Mouse (Mus musculus): Measurements from ENCODE around the gene Klf13. TPM values are rescaled to one million over a fixed set of nuclear protein-coding genes. Genes with fewer than 3 reads are reported as not detected.

Gene Klf13
- polyA plus RNA-seq, 1 experiment from 2014 or later, result 29.0 TPM

DNA sequence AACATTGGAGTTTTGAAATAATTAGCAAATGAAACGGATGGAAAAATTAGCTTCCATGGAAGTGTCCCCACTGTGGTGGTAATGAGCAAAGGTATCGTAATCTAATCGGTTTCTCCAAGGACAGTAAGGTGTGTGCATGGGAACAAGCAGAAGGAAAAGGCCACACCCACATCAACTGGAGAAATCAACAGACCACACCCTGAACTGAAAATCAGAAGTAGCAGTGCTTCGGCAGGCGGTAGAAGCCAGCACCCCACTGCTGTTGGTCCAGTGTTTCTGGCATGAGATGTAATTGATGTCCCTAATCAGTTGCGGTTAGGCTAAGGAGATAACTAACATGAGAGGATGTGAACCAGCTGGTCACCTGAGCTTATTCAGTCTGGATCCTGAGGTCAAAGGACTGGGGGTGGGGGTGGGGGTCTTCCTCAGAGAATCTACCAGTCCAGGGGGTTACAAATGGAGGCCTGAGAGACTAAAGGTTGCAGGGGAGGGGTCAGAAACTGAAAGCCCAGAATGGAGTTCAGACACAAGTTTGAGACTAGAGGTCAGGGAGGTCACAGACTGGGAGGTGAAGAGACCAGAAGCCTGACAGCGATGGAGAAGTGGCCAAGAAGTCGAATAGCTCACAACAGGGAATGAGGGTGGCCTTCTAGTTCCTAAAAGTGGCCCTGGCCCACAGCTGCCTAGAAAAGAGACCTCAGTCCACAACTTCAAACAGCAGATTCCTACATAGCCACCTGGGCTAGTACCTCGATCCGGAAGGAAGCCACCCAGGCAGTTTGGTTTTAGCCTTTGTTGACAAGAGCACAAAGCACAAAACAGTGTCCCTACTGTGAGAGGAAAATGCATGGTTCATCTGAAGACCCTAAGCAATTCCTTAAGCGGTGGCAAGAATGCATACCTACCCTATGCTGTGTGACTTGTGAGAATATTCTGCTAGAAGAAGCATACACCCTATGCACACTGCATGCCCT, 9.1 kb upstream of the Klf13 start:
- no peak overlapping the region for H3K27ac ChIP-seq (ENCODE audit: low read depth)
- no peak overlapping the region for H3K9ac ChIP-seq
- H3K4me1 ChIP-seq (ENCODE audit: insufficient read depth), result no peaks in the 10 kb centered on the region
- H3K4me2 ChIP-seq, result no peak overlapping the region
- TF ChIP-seq CTCF (IDR thresholded peaks at IDR 0.05; ENCODE audit: low read depth), result no peak
- no peak for ATAC-seq (ENCODE audit: insufficient read depth)
- WGBS, result 49% methylated on average over 11 of the region's 11 CpGs
- no peaks in the 10 kb centered on the region for H3K36me3 ChIP-seq (ENCODE audit: insufficient read depth)
- H3K4me3 ChIP-seq (ENCODE audit: low read depth, low read length), result no peak overlapping the region
- no peak for DNase-seq
- H3K27me3 ChIP-seq (ENCODE audit: insufficient read depth, low read length), result no peaks in the 10 kb centered on the region
- no peaks in the 10 kb centered on the region for H3K9me3 ChIP-seq (ENCODE audit: low read depth, low read length)

DNA sequence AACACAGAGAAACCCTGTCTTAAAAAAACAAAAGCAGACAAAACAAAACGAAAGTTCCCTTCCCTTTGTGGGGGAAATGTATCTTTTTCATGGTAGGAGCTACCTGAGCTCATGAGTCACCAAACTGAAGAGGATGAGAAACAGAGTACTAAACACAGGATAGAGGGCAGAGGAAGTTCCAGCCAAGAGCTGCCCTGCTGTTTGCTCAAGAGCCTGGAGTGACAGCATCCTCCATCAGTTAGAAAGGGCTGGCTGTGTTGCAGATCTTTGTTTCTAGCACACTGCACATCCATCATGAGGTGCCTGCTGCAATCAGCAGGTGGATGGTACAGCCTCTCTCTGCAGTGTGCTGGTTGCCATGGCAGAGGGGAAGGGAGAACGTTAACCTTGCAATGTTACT, 5.2 kb upstream of the Klf13 start:
- no peak for ATAC-seq (ENCODE audit: insufficient read depth)
- DNase-seq, result no peak
- 35% methylated on average over 2 of the region's 2 CpGs for WGBS
- H3K36me3 ChIP-seq (ENCODE audit: insufficient read depth), result no peaks in the 10 kb centered on the region
- no peak overlapping the region for H3K9ac ChIP-seq
- no peaks in the 10 kb centered on the region for H3K27me3 ChIP-seq (ENCODE audit: insufficient read depth, low read length)
- no peak overlapping the region for H3K27ac ChIP-seq (ENCODE audit: low read depth)
- TF ChIP-seq CTCF (IDR thresholded peaks at IDR 0.05; ENCODE audit: low read depth), result no peak
- H3K4me2 ChIP-seq, result no peak overlapping the region
- H3K9me3 ChIP-seq (ENCODE audit: low read depth, low read length), result no peaks in the 10 kb centered on the region
- no peaks in the 10 kb centered on the region for H3K4me1 ChIP-seq (ENCODE audit: insufficient read depth)
- no peak overlapping the region for H3K4me3 ChIP-seq (ENCODE audit: low read depth, low read length)

DNA sequence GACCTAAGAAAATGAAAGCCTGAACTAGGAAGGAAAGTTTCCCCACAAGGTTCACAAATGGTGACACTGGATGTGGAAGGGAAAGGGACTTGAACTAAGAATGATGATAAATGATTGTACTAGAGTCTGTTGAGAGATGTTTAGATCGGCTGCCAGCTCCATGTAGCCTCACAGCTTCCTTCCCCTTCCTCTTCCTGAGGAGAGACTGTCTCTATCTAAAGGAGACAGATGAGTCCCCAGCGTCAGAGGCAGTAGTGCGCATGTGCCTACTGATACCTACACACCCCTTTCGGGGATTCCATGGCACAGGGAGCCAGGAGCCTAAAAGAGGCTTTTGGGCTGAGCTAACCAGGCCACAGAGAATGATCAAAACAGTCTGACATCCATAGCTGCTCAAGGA, 2.8 kb upstream of the Klf13 start:
- WGBS, result 55% methylated on average over 4 of the region's 4 CpGs
- H3K36me3 ChIP-seq (ENCODE audit: insufficient read depth), result no peaks in the 10 kb centered on the region
- no peaks in the 10 kb centered on the region for H3K4me1 ChIP-seq (ENCODE audit: insufficient read depth)
- no peak overlapping the region for H3K27ac ChIP-seq (ENCODE audit: low read depth)
- no peak overlapping the region for H3K4me3 ChIP-seq (ENCODE audit: low read depth, low read length)
- DNase-seq (peak; percentile 37), ATAC-seq (ENCODE audit: insufficient read depth) (no peak)
- TF ChIP-seq CTCF (IDR thresholded peaks at IDR 0.05; ENCODE audit: low read depth), result no peak
- H3K4me2 ChIP-seq, result no peak overlapping the region
- no peaks in the 10 kb centered on the region for H3K9me3 ChIP-seq (ENCODE audit: low read depth, low read length)
- H3K27me3 ChIP-seq (ENCODE audit: insufficient read depth, low read length), result no peaks in the 10 kb centered on the region
- H3K9ac ChIP-seq, result no peak overlapping the region

DNA sequence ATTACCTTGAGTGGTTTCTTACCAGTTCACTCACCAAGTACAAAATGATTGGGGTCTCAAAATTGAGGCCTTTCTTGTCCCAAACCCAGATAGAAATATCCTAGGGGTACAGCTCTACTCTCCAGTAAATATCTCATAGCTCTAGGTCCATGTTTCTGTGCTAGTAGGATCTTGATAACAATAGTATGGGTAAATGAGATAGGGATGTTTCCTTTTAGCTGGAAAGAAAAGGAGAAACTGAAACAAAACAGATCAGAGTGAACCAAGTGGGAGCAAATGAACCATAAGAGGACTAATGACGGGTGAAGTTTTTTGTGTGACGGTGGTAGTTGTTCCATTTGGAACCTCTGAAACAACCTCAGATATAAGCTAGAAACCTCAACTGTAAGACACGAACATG, 2.3 kb upstream of the Klf13 start:
- no peak overlapping the region for H3K9ac ChIP-seq
- 83% methylated on average over 3 of the region's 3 CpGs for WGBS
- H3K4me3 ChIP-seq (ENCODE audit: low read depth, low read length), result no peak overlapping the region
- no peak for TF ChIP-seq CTCF (IDR thresholded peaks at IDR 0.05; ENCODE audit: low read depth)
- no peak for DNase-seq
- no peak for ATAC-seq (ENCODE audit: insufficient read depth)
- no peaks in the 10 kb centered on the region for H3K9me3 ChIP-seq (ENCODE audit: low read depth, low read length)
- no peaks in the 10 kb centered on the region for H3K36me3 ChIP-seq (ENCODE audit: insufficient read depth)
- H3K27me3 ChIP-seq (ENCODE audit: insufficient read depth, low read length), result no peaks in the 10 kb centered on the region
- H3K4me2 ChIP-seq, result no peak overlapping the region
- H3K4me1 ChIP-seq (ENCODE audit: insufficient read depth), result no peaks in the 10 kb centered on the region
- H3K27ac ChIP-seq (ENCODE audit: low read depth), result no peak overlapping the region

DNA sequence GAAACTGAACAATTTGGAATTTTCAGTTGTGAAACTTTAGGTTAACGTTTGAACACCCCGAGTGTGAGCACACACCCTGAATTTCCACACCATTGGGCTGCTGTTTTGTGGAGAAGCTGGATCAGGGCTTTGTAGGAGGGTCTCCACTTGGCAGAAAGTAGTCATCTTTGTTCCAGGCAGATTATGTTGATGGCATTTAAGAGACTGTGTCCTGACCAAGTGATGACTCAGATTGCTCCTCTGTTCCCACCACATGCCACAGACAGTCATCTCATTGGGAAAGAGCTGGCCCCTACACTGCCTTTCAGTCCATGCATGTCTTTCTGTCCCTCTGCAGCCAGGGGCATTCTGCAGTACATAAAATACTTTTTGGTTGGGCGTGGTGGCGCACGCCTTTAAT, 1.6 kb upstream of the Klf13 start:
- DNase-seq (no peak), ATAC-seq (ENCODE audit: insufficient read depth) (no peak)
- Histone ChIP-seq H3K27me3 (ENCODE audit: insufficient read depth, low read length) (no peaks in the 10 kb centered on the region), H3K27ac (ENCODE audit: low read depth) (peak overlapping the region; percentile 97; the same call in 1 of the 2 replicates), H3K9me3 (ENCODE audit: low read depth, low read length) (no peaks in the 10 kb centered on the region), H3K9ac (no peak overlapping the region), H3K4me3 (ENCODE audit: low read depth, low read length) (no peak overlapping the region), H3K4me1 (ENCODE audit: insufficient read depth) (no peaks in the 10 kb centered on the region), H3K36me3 (ENCODE audit: insufficient read depth) (no peaks in the 10 kb centered on the region), H3K4me2 (no peak overlapping the region)
- TF ChIP-seq CTCF (IDR thresholded peaks at IDR 0.05; ENCODE audit: low read depth), result no peak
- WGBS, result 85% methylated on average over 5 of the region's 5 CpGs

DNA sequence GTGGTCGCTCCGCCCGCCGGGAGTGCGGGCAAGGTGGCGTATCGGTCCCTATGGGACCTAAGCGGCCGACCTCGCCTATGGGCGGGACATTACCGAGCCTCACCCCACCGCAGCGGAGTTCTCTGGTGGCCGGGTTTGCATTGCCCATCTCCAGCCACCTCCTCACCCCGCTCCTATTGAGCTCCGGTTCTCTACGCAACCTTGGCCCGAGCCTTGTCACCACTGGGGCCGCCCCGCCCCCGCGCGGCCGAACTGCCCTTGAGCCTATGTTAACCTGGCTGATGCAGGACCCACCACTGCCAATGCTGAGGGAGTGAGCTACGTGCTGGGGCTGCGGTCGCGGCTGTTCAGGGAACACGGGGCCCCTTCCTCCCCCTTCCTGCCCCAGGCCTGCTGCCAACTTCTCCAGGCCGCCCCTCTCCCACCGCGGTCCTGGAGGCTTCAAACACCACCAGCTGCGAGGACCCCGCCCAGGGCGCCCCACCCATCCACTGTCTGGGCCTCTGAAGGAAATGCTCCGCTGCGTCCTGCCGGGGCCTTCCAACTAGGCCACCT, 759 bp upstream of the Klf13 start:
- peak overlapping the region; percentile 96 for H3K4me2 ChIP-seq
- ATAC-seq (ENCODE audit: insufficient read depth) (peak; percentile 57), DNase-seq (peak; percentile 85)
- no peaks in the 10 kb centered on the region for H3K27me3 ChIP-seq (ENCODE audit: insufficient read depth, low read length)
- peak overlapping the region; percentile 74 for H3K4me3 ChIP-seq (ENCODE audit: low read depth, low read length)
- peak overlapping the region; percentile 72 for H3K9ac ChIP-seq
- H3K9me3 ChIP-seq (ENCODE audit: low read depth, low read length), result no peaks in the 10 kb centered on the region
- no peaks in the 10 kb centered on the region for H3K36me3 ChIP-seq (ENCODE audit: insufficient read depth)
- TF ChIP-seq CTCF (IDR thresholded peaks at IDR 0.05; ENCODE audit: low read depth), result peak; percentile 43
- peak overlapping the region; percentile 97 for H3K27ac ChIP-seq (ENCODE audit: low read depth)
- no peaks in the 10 kb centered on the region for H3K4me1 ChIP-seq (ENCODE audit: insufficient read depth)
- under 1% methylated on average over 39 of the region's 39 CpGs for WGBS

All from lung, embryonic 14.5 days (tissue).